Mouse (Mus musculus) natural killer cell, adult 2 months (primary cell): ENCODE results near the gene Rsph1.

Source experiments
- DNase-seq, 2 experiments: peaks; one replicate each; pipeline ENCODE4 v3.0.0; 2022; ENCODE audit warnings: low spot score in 2 of 2

Rsph1 gene

GRCm38 (mm10) chr17:31276922-31277918 lies at the start of gene Rsph1:
TSS of gene Rsph1 (minus strand) at chr17:31277383.
- peak; percentile 92 for DNase-seq

GRCm38 (mm10) chr17:31326220-31326852 lies 49.2 kb upstream of the Rsph1 start:
- DNase-seq = peak; percentile 59 to 74

GRCm38 (mm10) chr17:31325451-31326219 lies 48.5 kb upstream of the Rsph1 start:
- DNase-seq = peak; percentile 57 to 59

- no peak for DNase-seq
Observed at GRCm38 (mm10) chr17:31324227-31324626, 47.0 kb upstream of the Rsph1 start.

GRCm38 (mm10) chr17:31323379-31323778 lies 46.2 kb upstream of the Rsph1 start:
- DNase-seq = no peak

GRCm38 (mm10) chr17:31322446-31322845 lies 45.3 kb upstream of the Rsph1 start:
- no peak for DNase-seq

GRCm38 (mm10) chr17:31321425-31321824 lies 44.2 kb upstream of the Rsph1 start:
- no peak for DNase-seq

GRCm38 (mm10) chr17:31318906-31319767 lies 42.0 kb upstream of the Rsph1 start:
- no peak for DNase-seq

GRCm38 (mm10) chr17:31317521-31318272 lies 40.5 kb upstream of the Rsph1 start:
- DNase-seq = no peak

- DNase-seq = no peak
Observed at GRCm38 (mm10) chr17:31316998-31317397, 39.8 kb upstream of the Rsph1 start.

- no peak for DNase-seq
Observed at GRCm38 (mm10) chr17:31315993-31316392, 38.8 kb upstream of the Rsph1 start.

GRCm38 (mm10) chr17:31315046-31315792 lies 38.0 kb upstream of the Rsph1 start:
- DNase-seq = no peak

GRCm38 (mm10) chr17:31312648-31313047 lies 35.5 kb upstream of the Rsph1 start:
- no peak for DNase-seq

GRCm38 (mm10) chr17:31311047-31311446 lies 33.9 kb upstream of the Rsph1 start:
- DNase-seq = no peak

GRCm38 (mm10) chr17:31309281-31309793 lies 32.2 kb upstream of the Rsph1 start:
- DNase-seq = no peak

- no peak for DNase-seq
Observed at GRCm38 (mm10) chr17:31308291-31308816, 31.2 kb upstream of the Rsph1 start.

GRCm38 (mm10) chr17:31307756-31308155 lies 30.6 kb upstream of the Rsph1 start:
- no peak for DNase-seq

GRCm38 (mm10) chr17:31305776-31306120 lies 28.6 kb upstream of the Rsph1 start:
- DNase-seq = no peak
